Mouse (Mus musculus) adrenal gland, adult 8-10 months (tissue): Measurements from ENCODE around the gene Iglon5. TPM values are rescaled to one million over a fixed set of nuclear protein-coding genes. Genes with fewer than 3 reads are reported as not detected.

Source experiments
- DNase-seq: peaks from one replicate; pipeline ENCODE4 v3.0.0; 2022
- total RNA-seq, 4 experiments: library from RNA; stranded (reverse); gene quantifications; 2 replicates each; pipeline ENCODE4 v1.2.4; 2022

Iglon5 gene
- total RNA-seq, 4 experiments from 2014 or later = 2.9 to 4.8 (median 3.6) TPM

DNA sequence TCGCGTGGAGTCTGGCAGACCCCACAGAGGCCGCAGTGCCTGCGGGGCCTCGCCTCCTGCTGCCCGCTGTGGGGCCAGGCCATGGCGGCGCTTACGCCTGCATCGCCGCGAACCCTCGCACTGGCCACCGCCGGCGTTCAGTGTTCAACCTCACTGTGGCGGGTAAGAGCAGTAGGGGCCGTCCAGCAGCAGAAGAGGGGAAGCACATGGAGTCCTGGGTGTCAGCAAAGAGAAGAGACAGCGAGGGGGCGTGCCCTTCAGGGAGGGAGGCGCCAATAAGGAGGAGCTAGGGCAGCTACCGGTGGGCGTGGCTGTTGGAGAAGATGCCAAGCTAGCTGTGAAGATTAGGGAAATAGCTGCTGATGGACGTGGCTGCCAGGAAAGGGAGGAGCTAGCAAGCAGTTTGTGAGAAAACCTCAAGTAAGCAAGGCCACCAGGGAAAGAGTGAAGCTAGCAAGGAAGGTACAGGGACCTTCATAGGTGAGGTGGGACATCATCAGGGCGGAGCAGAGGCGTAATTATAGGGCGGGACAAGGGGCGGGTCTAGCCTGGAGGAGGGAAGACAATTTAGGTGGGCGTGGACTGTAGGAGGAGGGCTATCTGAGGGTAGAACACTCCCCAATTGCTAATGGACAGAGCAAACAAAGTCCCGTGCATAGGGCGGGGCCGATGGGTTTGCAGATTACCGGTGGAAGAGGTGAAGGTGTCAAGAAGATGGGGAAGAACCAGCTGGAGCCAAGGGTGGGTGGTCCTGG, 24.4 kb downstream of the Iglon5 start:
- peak; percentile 85 for DNase-seq

DNA sequence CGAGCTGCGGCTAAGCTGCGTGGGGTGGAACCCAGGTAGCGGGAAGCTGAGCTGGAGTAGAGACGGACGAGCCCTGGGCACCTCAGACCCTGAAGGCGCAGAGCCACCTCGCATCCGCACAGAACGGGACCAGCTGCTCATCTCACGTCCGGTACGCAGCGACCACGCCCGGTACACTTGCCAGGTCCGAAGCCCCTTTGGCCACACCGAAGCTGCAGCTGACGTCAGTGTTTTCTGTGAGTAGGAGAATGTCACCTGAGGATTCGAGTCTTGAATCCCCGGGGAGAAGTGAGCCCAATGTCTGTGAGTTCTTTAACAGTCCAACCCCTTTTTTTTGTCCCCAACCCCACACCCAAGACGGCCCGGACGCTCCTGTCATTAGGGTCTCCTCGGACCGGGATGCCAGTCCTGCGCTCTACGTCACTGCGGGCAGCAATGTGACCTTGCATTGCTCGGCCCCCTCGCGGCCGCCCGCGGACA, 25.0 kb downstream of the Iglon5 start:
- no peak for DNase-seq

DNA sequence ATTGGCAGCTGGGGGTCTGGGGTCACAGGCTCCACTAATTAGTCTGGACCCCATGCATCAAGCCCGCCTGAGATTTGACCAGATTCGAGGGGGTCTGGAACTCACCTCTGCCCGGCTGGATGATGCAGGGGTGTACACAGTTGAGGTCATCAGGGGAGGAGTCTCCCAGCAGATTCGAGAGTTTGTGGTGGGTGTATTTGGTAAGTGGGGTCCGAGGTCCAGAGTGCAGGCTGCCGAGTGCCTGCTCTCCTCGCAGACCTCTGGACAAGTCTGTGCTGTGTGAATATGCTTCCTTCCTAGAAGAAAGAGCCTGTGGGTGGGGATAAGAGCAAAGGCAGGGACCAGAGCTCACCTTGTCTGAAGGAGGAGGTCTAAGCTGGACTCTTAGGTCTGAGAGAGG, 25.9 kb downstream of the Iglon5 start:
- DNase-seq = no peak

DNA sequence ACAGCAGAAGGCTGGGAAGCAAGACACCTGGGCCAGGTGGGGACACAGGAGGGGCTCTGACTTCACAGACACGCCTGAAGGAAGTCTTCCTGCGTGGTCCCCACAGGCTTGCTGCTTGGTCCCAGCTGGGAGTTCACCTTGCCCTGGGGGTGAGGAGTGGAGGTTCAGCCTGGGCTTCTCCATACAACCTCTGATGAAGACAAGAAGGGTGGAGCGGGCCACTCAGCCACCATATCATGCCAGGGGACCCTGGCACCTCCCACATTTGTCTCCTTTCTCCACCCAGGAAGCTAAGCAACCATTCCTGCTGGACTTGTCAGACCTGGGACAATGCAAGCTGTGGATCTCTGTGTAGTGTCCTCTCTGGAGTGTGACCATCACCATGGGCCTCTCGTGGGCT, 27.0 kb downstream of the Iglon5 start, which contains the start of gene Vsig10l:
Gene Vsig10l, plus strand, starts transcription at position 301 of the 400 bp plus-strand sequence.
- no peak for DNase-seq

DNA sequence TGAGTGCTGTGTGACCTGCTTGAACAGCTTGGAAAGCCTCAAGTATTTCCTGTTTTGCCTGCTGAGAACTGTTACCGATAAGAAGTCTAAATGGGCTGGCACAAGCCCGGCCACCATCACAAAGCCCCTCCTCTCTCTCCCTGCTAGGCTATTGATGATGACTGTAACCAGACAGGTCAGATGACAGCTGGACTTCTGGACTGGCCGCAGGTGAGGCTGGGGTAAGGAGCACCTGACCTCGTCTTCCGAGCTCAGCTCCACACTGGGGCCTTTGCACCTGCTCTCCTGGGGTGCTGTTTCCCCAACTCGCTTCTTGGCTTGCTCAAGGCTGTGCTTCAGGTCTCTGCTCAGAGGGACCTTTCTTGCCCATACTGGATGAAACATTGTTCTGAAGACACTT, 35.5 kb downstream of the Iglon5 start:
- no peak for DNase-seq

DNA sequence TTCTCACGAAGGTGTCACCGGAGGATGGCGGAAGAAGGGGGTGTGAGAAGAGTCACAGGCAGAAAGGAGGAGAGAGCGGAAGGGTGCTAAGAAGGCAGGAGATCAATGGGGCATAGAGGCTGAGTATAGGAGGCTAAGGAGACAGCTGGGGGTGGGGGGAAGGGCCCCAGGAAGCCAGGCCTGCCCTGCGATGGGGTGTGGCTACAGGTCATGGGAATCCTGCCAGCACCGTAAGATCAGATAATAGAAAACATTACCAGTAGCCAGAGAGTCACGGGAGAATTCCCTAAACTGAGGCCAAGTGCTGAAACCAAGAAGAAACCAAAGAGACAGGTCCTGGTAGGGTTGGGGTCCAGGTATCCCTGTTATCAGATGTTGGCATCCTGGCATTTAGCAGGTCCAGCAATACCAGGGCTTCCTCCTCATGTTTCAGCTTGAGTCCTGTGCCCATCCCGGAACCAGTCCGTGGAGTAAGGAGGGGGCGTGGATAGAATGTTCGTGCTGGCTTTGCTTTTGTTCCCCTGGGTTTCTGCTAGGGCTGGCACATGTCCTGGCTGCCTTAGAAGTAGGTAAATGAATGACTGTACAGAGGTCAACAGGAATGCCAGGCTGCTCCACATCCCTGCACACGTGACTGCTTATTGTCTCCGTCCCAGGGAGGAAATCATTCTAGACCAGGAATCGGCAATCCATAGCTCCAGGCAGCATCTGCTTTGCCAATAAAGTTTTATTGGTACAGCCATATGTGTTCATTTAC, 36.1 kb downstream of the Iglon5 start:
- no peak for DNase-seq

DNA sequence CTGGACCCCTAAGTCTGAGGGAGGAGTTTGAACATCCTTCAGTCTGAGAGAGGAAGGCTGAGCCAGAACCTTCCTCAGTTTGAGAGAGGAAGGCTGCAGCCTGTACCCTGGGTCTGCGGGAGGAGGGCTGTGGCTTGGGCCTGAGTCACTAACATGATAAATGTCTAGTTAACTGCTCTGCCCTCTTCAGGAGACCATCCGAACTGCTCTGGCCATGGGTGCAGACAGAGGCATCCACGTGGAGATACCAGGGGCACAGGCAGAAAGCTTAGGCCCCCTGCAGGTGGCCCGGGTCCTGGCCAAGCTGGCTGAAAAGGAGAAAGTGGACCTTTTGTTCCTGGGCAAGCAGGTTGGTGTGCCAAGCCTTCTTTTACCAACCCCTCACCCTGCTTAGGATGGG, 37.3 kb downstream of the Iglon5 start:
- DNase-seq = no peak

DNA sequence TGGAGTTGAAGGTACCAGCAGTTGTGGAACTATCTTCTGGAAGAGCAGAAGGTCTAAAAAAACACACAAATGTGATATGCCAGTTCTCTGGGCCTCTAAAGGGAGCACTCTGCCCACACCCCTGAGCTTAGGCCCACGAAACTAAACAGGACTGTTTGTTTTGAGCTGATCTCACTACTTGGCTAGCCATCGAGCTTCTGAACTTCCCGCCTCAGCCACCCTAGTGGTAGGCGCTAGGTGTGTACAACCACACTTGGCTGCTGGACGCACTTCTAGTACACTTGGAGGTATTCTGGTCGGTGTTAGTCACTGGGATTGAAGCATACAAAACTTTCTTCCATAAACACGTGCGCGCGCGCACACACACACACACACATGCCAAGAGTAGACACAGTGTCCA, 38.1 kb downstream of the Iglon5 start:
- DNase-seq = no peak

DNA sequence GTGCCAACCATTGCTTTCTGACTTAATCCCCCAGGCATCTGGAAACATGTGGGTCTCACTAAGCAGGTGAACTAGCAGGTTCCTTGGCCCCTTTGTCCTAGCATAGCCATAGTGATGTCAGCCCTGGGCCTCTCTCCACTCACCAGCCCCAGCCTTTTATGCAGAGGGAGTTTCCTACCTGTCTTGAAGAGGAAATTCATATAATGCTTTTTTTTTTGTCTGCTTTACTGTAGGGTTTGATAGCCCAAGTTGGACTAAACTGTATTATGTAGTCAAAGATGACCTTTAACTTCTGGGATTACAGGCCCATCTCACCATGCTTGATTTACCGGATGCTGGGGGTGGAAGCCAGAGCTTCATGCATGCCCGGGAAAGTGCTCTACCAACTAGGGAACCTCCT, 40.1 kb downstream of the Iglon5 start:
- no peak for DNase-seq

DNA sequence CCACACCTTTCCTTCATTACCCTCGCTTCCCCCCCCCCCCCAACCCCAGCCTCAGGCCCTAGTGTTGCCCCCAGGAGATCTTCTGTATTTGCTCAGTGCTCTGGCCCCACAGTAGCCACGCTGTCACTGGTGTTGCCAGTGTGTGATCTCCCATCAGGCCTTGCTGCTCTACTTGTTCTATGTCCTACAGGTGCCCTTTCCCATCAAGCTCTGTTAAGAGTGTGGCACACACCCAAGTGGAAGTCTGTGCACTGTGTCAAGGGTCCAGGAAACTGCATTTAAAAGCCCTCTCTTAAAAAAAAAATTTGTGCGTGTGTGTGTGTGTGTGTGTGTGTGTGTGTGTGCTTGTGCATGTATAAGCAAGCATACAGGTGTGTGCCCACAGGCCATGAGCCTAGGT, 41.6 kb downstream of the Iglon5 start:
- DNase-seq = no peak

DNA sequence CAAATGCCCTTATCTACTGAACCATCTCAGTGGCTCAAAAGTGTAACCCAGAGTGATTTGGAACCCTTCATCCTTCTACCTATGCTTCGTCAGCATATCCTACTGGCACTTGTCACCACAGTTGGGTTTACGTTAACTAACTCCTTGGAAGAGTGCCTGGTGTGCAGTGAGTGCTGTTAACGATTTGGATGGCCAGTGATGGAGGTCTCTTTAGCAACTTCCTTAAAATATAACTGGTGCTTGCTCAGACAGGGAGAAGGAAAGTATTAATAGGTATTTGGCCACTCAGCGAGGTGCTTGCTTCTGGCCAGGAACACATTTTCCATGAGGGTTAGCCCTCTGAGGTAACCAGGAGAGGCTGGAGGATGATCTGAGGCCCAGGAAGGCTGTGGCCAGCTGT, 42.1 kb downstream of the Iglon5 start:
- no peak for DNase-seq

DNA sequence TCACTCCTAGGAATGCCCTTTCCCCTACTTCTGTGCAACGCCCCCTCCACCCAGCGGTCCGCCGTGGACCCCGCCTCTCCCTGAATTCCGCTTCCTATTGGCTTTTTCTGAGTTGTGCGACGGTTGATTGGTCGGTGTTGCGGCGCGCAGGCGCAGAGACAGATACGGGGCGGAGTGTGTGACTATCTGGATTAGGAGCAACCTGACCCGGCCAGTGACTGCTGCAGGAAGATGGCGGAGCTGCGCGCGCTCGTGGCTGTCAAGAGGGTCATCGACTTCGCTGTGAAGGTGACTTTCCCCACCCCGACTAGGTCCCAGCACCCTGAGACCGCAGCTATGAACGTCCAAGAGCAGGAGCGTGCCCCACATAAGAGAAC, 46.0 kb downstream of the Iglon5 start, which contains the start of the genes Etfb and Gm45233:
Gene Etfb, plus strand, starts transcription at position 167 of the 377 bp plus-strand sequence.
Gene Gm45233, plus strand, starts transcription at position 212 of the 377 bp plus-strand sequence.
- peak; percentile 97 for DNase-seq

DNA sequence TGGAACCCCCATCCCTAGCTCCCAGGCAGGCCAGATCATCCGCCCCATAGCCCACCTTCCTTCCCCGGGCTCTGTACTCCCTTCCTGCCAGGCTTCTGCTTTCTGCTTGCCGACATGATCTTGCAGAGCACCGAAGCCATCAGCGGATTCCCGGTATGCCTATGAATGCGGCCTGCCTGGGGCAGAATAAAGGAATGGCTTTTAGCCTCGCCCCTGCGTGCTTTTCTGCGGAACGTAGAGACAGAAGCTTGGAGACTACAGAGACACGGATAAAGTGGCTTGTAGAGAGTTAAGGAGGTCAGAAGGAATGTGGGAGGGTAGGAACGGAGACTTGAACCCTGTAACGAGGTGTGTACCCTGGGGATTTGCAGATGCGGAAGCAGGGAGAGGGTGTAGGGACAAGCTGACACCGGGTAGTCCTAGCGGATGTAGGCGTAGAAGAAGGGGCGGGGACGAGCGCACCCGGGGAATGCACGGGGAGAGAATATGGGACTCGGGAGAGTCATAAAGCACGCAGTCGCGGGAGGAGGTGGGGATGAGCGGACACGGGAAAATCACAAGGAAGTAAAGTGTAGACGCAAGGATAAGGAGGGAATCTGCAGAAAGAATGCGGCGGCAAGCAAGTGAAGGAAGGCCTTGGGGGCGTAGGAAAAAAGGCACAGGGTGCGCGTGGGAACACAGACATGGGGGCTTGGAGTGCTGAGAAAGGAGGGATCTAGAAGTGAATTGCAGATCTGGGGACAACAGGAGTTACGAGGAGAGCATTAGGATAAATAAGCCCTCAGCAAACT, 46.6 kb downstream of the Iglon5 start:
- peak; percentile 84 for DNase-seq

DNA sequence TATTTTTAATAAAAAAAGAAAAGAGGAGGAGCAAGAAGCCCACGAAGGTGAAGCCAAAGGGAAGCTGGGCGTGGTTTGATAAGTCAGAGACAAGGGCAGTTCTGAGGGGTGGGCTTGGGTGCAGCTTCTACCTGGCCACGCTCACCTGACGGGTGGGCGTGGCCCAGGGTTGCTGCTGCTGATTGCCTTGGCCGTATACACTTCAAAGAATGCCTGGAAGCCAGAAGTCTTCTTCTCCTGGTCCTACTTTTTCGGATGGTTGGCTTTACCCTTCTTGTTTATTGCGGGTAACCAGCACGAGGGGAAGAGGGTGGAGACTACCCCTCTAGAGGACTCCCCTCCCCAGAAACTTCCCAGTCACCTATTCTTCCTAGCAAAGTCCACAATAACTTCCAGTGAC, 47.2 kb downstream of the Iglon5 start:
- no peak for DNase-seq

DNA sequence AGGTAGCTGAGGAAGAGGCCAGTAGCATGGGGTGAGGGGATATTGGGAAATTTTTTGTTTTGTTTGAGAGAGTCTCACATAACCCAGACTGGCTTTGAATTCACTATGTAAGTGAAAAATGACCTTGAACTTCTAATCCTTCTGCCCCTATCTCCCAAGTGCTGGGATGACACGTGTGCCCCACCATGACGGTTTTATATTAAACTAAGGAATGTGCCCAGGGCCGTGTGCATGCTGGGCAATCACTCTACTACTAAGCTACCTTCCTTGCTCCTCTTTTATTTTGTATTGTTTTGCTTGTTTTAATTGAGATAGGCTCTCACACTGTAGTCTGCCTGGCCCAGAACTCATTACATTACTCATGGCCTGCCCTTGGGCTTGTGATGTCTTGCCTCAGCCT, 48.8 kb downstream of the Iglon5 start:
- no peak for DNase-seq

DNA sequence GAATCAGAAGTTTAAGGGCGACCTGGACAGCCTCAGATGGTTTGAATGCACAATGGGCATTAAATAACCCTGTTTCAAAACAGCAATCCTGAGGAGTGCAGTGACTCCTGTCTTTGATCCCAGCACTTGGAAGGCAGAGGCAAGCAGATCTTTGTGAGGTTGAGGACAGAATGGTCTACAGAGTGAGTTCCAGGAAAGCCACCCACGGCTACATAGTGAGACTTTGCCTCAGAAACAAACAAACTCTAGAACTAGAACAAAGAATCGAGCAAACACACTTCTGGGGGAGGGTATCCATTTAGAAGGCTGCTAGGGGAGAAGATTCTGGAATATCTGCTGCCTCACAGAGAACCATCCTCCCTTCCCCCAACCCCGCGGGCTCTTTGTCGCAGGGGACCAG, 49.4 kb downstream of the Iglon5 start, which contains the start of gene Cldnd2:
Gene Cldnd2, plus strand, starts transcription at position 301 of the 400 bp plus-strand sequence.
- DNase-seq = no peak

DNA sequence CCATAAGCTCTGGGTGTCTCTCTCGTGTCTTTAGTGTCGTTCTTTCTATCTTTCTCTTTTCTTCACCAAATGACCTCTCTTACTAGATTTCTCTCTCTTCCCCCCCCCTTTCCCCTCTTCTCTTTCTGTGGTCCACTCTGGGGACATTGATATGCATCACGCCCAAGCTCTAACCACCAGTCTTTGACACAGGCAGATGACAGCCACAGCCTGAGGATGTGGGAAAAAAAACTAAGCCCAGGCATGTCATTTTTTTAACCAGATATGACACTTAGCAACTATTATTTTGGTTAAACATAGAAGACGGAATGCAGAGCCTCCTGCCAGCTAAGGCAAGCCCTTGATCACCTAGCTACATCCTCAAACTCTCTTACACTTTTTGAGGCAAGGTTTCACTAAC, 51.3 kb downstream of the Iglon5 start:
- no peak for DNase-seq

DNA sequence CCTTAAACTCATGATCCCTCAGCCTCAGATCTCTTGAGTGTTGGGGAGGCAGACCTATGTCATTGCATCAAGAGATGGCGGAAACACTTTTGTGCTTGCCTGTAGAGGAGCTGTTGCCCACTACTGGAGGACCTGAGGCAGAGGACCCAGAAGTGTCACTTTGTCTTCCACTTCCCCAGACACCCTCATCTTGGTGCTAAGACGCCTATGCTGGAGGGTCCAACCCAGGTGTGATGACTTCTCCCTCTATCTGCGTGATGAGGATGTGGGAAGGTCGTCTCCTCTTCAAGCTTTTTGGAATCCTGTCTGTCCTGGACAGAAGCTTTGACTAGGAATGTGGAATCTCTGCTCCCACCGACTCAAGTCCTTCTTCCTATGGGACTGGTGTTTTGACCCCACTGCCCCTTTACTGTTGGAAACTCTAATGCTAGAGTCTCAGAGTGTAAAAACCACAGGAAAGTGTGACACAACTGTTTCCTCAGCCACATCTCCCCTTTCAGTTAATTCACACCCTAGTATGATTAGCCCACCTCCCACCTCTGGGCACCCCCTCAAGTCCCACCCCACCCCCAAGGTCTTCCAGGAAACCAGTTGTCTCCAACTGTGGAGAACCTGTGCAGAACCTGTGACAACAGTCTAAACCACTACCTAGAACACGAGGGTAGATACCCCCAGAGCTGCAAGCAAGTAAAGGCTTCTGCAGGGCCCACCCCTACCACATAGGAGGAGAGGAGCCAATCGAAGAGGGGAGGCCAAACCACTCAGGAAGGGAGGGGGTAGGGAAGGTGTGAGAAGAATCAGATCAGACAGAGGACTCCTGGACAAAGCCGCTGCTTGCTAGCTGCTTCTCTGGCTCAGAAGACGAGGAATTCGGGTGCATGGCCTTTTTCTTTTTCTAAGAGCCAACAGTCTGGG, 53.3 kb downstream of the Iglon5 start, which contains the start of gene Nkg7:
Gene Nkg7, plus strand, starts transcription at position 733 of the 915 bp plus-strand sequence.
- DNase-seq = no peak

DNA sequence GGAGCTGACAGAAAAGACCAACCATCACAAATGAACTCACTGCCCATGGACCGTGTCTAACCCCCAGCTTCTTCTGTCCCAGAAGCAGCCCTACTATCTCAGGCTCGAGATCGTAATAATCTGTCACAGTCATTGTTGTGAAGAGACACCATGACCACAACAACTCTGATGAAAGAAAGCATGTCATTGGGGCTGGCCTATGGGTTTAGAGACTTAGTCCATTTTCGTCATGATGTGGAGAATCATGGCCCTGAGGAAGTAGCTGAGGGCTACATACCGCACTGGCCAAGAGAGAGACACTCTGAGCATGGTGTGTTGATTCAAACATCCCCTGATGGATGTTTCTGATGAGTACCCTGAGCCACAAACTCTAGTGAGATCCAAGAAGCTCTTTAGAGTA, 55.2 kb downstream of the Iglon5 start:
- DNase-seq = no peak

DNA sequence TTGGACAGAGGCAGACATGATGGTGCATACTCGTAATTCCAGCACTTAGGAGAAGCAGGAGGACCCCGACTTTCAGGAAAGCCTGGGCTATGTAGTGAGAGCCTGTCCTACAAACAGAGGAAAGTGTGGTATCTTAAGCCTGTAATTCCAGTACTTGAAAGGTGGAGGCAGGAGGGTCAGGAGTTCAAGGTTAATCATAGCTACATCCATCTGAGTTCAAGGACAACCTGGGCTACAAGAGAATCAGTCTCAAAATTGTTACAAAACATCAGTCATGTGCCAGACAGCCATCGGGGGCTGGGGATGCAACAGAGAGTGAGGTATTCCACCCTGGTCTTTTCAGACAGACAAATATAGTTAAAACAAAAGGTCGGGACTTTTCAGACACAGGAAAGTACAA, 57.0 kb downstream of the Iglon5 start:
- no peak for DNase-seq

DNA sequence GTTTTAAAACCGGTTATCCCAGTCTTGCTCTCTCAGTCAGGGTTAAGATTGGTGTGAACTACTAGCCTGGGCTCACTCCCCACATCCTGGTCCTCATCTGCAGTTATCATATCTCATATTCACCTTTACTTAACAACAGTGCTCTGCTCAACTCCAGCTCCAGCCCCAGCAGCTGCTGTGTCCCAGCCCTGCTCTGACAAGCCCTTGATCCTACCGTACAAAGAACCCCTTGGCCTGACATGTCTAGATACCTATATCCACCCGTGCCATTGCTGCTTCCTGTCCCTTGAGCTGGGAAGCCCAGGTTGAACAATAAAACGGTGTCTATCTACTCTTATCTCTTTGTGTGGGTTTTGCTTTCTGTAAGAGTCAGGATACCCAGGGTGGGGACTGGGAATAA, 60.4 kb downstream of the Iglon5 start:
- no peak for DNase-seq

DNA sequence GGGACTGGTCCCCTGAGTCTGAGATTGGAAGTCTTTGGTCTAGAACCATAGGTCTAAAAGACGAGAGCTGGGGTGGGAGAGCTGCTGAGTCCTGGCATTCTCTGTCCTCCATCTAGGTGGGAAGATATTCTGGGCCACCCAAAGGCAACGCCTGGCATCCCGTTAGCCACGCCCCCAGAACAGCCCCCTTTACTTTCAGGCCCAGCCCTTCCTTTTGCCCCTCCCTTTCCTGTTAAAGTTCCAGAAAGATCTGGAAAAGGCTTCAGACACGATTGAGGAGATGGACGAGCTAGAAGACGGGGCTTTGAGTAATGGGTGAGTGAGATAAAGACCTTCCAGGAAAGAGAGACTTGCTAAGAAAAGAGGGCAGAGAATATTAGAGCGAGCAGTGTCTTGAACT, 62.5 kb downstream of the Iglon5 start, which contains the start of gene Lim2:
Gene Lim2, plus strand, starts transcription at position 265 of the 400 bp plus-strand sequence.
- no peak for DNase-seq
